Mouse (Mus musculus) lung, postnatal 36 days (tissue): ENCODE results near the gene Lcmt1.

ENCODE experiments used
- DNase-seq: peaks from one replicate; pipeline ENCODE4 v3.0.0; 2022; ENCODE audit warnings: mixed read lengths

The Lcmt1 gene

DNA sequence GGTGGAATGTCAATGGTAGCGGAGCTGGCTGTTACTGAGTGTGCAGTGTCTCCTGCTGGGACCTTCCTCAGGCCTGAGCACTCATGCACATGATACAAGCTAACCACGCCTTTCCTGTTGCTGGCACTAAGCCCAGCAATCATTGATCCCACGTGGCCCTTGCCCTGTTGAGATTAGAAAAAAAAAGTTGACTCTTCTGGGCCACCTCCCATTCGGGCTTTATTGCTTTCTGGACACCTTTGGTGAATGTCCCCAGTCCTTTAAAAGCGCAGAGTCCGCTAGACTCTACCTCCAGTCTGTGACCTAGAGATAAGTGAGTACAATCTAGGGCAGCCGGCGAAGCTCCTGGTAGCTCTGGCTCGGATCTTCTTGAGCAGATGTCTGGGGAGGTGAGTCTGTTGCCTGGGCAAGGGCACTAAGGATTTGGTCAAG lies 92.5 kb downstream of the Lcmt1 start, which contains the start of gene Aqp8:
Gene Aqp8, plus strand, starts transcription at position 222 of the 432 bp plus-strand sequence.
- peak; percentile 81 for DNase-seq

DNA sequence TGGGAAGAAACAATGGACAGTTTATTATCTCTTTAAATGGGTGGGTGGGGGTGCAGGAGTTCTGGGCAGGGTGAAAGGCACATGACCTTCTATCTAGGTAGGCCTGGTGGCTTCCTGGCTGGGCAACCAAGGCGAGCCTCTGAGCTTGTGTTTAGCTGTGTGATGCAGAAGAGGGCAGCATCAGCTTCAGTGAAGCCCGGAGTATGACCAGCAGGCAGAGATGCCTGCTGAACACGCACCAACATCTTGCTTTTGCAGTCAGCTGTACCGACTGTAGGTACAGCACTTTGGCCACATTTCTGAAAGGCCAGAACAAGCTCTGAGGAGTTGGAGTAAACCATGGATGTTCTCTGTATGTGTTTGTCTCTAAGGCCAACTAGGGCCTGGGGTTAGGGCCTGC lies 94.0 kb downstream of the Lcmt1 start:
- DNase-seq, result no peak

DNA sequence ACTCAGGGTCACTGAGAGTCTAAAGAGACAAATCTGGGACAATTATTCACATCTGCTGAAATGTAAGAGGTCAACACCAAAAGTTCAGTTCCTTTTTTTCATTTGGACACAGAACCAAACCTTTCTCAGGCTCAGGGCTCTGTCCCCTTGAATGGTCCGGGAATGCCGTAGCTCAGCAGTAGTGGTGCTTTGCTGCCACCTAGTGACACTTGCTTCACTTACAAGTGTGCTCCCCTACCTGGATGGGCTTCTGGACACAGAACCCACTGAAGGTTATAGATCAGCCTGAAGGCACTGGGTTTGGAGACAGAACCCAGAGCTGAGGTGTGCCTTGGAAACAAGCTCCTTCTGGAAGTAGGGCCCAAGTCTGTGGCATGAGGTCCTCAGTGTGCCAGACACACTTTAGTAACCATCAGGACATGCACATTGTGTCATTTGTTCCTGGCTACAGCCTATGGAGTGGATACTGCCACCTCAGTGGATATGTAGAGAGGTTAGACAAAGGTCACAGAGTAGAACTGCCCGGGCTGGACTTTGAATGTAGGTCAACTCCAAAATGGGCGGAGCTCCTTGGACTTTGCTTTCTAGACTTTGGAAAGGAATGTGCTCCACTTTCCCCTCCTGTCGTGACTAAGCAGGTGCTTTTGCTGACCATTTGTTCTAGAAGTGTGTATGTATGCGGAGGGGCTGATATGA lies 96.3 kb downstream of the Lcmt1 start:
- DNase-seq, result peak; percentile 85

DNA sequence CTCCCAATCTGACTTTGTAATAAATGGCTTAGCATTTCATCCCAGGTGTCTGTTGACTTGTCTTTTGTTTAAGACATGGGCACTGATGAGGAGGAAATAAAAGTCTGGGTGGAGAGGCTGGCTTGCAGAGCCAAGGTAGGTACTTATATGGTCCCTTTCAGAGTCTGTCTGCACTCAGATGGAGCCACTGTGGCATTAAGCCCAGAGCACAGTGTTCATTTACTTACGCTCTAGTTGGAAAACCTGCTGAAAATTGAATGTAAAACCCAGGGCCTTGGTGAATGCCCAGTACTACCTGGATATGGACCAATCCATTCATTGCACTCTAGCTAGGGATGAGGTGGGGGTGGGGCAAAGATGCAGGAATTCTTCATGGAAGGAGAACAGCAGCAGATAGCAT lies 98.4 kb downstream of the Lcmt1 start:
- DNase-seq, result no peak
